Mouse (Mus musculus) activated CD4-positive, CD25-positive, alpha-beta regulatory T cell, adult 4 months (primary cell): ENCODE data around the gene Rasl11a. TPM values are rescaled to one million over a fixed set of nuclear protein-coding genes. Genes with fewer than 3 reads are reported as not detected.
"Not testable (repeated sequence)": the region's sequence is repeated elsewhere in the genome, so short reads cannot be mapped to it uniquely, and the experiment has no call there.

ENCODE experiments used
- ATAC-seq: one replicate; pipeline ENCODE4 v1.8.0; 2017
- polyA plus RNA-seq, 2 experiments: library from polyadenylated mRNA; unstranded; fragments of 100-300 nt; shearing (Covaris generic); gene quantifications; one replicate each; pipeline ENCODE4 v1.2.1; 2017

Gene Rasl11a
- polyA plus RNA-seq, 2 experiments from 2014 or later = 2.1 to 6.0 TPM

DNA sequence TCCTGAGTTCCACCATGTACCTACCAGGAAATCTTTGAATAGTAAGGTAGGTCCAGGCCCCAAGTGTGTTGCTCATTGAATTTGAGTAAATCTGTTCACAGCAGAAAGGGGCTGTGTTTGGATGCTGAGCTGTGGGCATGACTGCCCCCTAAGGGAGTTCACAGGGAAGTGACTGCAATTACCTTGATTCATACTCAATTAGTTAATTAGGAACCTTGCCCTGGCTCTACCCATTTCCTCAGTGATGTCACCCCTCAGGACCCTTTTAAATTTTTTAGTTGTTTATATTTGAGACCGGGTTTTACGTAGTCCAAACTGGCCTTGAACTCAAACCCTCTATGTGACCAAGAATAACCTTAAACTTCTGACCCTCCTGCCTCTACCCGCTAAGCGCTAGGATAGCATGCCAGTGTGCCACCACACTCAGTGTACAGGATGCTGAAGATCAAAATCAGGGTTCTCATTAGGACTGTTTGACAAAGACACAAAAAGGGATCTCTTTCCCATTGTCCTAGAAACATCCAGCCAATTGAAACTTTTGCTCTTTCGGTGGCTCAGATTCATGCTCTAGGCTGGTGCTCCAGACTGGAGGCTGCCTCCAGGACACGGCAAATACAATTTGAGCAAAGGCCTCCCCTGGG is 450 bp upstream of the Rasl11a start:
- no peak for ATAC-seq

DNA sequence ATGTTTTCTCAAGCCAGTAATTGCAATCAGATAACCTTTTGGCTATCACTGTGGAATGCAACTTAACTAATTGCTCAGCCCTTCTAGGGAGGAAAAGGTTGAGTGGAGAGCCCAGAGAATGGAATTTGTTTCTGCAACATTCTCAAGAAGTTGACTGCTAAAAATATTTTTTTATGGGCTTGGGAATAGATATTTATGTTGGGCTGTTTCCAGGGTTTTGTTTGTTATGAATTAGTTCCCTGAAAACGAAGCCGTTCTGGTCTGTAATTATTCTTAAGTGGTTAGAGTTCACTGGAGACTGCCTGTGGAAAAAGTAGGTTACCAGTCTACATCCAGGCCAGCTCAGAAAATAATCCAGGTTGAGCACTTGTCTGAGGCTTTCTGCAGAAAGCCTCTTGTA is 1.6 kb downstream of the Rasl11a start:
- ATAC-seq = no peak

DNA sequence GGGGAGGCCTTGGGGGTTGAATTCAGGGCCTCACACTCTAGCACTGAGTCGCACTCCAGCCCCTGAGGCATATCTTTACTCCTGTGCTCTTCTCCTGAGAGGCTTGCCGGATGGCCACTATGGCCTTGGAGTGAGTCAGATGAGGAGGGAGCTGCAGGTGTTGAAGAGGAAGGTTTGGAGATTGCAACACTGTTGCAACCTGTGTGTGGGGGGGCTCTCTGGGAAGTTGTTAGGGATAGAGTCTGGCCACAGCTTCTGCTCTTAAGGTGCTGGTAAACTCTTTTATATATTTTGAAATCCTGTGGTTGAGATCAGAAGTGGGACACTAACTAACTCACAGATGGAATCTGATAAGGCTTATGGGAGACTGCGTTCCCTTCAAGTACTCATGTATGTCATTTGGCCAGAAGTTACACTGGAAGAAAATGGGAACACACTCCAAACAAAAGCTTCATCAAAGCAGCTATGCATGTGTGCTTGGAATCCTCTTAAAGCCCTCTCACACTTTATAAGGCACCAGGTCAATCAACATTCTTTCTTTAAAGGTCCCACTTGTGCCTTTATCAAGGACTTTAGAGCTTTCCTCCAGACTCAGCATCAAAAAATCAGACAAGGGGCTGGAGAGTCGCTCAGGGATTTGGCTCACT is 4.2 kb downstream of the Rasl11a start:
- no peak for ATAC-seq

DNA sequence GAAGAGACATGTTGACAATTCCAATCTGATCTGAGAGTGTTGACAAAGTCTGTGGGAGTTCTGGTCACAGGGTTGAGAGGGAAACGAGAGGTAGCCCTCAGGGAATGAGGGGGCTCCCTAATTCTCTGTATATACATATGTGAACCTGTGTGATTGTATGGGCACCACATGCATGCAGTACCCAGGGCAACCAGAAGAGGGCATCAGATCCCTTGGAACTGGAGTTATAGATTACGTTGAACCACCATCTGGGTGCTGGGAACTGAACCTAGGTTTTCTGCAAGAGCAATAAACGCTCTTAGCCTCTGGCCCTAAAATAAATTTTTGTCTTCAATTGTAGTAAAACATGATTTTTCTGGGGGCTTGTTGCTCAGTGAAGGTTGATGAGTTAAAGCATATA is 11.2 kb downstream of the Rasl11a start:
- no peak for ATAC-seq

DNA sequence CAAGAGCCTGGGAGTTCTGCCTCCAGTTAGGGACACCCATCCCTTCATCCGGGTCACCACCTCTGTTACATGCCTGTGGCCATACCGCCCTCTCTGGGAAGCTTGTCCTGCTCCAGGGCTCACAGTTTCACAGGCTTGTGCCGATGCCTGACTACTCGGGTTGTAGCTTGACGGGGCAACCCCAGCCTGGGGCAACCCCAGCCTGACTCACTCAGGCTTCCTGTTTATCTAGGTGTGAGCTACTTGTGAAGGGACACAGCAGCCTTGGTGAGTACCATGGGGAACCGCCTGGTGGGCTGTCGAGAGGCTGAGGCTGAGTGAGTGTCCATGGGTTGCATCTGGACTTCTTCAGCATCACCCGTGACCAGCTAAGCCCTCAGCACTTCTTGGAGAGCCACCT is 12.7 kb downstream of the Rasl11a start:
- peak; percentile 98 for ATAC-seq

DNA sequence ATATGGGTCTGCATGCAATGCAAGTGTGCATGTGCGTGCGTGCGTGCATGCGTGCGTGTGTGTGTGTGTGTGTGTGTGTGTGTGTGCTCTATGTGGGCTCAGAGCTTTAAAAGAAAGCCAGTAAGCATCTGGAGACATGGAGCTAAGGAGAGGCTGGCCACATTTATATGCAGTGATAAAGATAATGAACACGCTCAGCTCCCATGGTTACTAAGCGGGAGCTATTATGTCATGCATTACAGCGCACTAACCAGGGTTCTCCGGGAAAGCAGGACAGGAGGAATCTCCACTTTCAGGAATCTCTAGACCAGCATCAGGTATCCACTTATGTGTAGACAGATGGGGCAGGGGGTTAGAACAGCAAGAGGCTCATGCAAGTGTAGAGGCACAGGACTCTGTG is 13.9 kb downstream of the Rasl11a start:
- ATAC-seq = no peak

DNA sequence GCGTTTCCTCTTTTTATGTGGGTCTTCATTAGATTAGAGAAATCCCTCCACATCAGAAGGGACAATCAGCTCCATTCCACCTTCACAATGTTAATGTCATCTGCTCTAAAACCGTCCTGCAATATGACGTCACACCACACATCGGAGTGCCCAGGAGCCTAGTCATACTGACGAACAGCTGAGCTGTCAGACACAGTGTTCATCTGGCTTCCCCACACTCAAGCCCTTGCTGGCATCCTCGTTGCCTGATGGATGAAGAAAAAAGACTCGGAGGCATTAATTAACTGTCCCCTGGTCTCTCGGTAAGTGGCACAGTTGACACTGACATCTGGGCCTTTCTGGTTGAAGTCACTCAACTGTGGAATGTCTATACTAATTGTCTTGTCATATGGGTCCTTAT is 14.4 kb downstream of the Rasl11a start:
- ATAC-seq = no peak

DNA sequence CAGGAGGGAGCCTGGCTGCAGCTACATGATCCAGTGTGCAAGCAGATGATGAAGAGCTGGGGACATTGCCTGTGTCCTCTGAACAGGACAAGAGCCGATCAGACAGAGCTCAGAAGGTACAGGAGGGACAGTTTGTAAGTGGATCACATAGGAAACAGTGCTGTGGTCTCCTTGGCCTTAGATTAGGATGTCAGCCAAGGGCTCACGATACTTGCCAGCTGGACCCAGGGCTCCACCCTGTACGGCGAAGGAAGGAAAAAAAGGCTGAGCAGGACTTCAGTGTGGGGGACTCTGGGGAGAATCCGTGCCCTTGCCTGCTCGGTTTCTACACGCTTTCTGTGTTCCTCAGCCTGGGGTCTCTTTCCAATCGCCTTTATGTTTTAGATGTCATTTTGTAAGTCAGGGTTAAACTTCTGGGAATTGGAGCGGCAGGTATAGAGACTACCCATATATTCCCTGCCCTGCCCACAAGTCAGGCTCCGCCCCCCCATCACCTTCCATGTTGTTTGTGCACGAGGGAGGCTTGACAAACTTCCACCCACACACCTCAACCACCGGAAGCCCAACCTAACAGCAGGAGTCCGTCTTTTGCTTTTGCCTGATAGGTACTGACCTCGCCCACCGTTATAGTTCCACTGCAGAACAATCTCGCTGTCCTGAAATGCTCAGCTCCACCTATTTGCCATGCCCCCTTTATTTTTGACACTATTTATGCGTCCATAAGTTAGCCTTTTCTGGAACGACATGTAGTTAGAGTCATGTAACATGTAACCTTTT is 15.5 kb downstream of the Rasl11a start:
- ATAC-seq = no peak

DNA sequence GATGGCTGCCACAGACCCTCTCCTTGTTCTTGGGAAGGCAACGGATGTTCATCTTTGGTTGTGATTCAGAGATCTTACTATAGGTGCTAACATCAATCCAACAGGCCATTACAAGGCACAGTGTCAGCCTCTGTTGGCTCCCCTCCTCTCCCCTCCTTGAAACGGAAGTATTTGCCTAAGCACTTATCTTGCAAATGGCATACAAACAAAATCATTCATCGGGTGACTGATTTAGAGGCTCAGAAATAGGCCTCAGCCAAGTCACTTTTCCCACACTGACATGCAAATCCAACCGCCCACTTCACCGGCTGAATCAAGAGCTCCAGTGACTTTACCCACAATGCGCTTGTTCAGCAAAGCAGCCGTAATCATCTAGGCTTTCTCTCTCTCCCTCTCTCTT is 16.7 kb downstream of the Rasl11a start:
- ATAC-seq = no peak

DNA sequence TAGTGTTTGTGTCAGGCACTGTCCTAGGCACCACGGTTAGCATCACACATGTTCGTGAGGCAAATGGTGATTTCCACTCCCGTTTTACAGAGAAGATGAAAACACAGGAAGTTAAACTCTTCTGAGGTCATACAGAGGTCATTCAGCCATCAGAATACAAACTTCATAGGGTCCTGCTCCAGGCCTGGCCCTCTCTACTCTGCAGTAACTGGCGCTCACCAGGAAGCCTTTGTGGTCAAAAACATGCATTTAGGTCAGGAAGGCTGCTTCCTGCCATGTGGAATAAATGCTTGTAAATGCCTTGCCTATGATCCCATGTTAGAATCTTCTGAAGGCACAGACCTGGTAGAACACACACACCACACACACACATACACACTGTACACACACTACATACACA is 20.6 kb downstream of the Rasl11a start:
- peak; percentile 37 for ATAC-seq

DNA sequence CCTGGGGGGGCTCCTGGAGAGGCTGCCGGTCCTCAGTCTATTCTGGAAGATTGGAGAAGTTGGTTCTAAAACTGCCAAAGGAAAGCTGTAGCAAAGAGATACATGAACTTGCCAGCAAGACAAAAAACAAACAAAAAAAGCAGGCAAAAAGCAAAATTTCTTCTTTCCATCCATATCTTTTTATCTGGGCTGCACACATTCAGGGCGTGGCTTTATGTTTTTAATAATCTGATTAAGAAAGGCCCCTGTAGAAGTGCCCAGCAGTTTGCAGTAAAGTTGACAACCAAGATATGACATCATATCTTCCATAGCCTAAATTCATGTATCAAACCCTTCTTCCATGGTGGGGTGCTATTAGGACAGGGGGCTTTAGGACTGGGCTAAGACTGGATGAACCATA is 21.4 kb downstream of the Rasl11a start:
- no peak for ATAC-seq

DNA sequence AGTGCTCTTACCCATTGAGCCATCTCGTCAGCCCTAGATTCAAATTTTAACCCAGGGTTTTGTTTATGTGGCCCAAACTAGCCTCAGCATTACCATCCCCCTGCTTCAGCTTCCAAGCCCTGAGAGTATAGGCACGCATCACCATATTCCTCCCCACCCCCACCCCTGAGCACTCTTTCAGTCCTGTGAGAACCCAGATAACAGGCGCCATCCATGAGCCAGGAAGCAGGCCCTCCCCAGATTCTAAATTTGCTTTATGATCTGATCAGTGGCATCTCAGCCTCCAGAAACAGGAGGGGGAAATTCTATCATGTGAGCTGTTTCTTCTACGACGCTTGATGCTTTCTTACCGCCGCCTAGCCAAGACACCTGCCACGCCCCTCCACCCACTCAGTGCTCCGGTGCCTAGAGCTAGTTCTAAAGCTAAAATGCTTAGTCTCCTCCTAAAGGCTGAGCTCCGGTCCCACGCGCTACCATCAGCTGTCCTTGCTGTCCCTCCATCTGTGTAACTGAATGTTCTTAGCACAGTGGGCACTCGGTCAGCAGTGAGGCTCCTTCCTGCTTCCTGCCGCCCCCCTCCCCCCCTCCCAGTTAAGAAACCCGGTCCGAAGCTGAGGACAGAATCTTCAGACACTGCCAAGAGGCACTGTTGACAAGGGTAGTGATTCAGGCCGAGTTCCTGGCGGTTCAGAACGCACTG is 22.5 kb downstream of the Rasl11a start:
- ATAC-seq = peak; percentile 87

DNA sequence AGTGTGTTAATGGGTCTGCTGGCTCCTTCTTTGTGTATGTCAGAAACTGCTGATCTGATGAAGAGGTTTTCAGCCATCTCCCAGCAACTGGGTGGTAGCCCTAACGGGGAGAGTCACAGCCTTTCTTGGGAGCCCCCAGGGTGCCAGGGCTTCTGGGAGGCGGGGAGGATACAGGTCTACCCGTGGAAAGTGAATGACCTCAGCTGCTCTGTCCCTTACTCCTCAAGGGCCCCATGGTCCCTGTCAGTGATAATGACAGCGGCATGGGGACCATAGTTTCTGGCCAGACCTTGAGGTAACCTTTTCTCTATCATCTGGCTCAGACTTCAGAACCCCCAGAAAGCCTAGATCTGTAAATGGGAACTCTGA is 23.1 kb downstream of the Rasl11a start:
- ATAC-seq = no peak

DNA sequence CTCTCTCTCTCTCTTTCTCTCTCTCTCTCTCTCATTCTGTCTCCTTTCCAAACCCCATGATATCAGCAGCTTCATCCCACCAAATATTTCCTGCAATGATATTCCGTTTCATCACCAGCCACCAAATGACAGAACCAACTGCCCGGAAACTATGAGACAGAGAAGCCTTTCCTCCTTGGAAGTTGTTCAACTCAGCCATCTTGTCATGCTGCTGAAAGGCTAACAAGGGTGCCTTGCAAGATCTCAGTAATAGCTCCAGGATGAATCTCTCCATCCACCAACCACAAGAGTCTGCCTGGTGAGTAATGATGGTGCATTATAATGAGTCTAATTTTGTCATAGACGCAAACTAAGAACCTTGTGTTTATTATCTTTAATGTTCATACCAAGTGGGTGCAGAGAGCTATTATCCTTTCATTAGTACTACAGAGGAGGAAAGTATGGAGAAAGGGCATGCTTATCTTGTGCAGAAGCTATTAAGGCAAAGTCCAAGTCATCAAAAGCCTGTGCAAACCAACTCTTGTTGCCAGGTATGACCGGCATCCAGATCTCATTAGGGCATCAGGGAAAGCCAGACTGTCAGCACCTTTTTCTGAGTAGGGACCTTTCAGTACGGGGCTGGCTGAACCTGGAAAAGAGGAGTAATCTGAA is 28.2 kb downstream of the Rasl11a start:
- no peak for ATAC-seq

DNA sequence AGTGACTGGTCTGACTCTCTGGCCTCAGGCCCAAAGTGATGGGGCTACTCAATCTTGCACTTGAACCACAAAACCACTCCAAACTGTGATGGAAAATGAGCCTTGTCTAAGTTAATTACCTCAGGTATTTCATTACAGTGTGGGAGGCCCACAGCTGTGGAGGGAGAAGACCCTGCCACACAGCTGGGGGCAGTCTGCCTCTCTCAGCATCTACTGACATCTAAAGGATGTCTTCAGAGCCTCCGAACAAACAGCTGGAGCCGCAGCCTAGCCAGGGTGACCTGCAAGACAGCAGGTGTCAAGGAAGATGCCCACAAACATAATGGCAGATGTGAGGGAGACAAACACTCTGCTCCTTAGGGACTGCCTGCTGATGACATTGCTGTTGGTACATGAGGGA is 31.2 kb downstream of the Rasl11a start:
- ATAC-seq = no peak

DNA sequence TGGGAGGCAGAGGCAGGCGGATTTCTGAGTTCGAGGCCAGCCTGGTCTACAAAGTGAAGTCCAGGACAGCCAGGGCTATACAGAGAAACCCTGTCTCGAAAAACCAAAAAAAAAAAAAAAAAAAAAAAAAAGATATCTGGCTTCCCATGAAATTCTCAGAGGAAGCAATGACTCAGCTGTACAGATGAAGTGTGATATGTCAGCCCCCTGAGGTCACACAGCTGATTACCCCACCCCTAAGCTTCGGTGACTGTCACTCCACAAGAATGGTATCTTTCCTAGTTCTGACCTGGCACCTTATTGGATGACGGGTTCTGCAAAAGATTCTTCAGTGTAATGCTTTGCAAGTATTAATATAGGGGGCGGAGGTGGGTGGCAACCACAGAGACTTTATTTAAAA is 33.0 kb downstream of the Rasl11a start:
- ATAC-seq = not testable (repeated sequence)

DNA sequence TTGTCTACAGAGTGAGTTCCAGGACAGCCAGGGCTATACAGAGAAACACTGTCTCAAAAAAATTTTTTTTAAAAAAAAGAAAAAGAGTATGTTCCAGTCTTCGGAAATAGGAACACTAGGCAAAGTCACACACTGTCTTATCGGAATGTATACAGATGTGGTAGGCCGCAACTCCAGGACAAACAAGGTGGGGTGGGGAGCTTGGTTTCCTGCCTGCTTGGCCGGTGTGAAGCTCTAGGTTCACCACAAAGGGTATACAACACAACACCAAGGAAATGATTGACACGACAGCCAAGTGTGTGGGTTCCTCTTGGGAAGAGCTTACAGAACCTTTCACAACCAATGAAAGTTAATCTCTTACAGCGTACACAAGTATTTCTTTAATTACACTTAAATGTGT is 37.4 kb downstream of the Rasl11a start:
- ATAC-seq = no peak

DNA sequence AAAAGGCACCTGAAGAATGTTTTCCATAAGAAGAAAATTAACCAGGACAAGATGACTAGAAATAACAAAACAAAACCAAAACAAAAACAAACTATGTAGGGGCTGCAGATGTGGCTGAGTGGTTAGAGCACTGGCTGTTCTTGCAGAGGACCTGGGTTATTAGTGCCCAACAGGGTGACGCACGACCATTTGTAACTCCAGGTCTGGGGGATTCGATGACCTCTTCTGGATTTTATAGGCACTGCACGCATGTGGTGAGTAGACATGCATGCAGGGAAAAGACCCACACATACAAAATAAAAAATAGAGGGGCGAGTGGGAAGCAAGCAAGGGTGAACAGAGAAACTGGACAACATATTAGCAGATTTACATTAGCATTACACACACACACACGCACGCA is 38.2 kb downstream of the Rasl11a start:
- no peak for ATAC-seq

DNA sequence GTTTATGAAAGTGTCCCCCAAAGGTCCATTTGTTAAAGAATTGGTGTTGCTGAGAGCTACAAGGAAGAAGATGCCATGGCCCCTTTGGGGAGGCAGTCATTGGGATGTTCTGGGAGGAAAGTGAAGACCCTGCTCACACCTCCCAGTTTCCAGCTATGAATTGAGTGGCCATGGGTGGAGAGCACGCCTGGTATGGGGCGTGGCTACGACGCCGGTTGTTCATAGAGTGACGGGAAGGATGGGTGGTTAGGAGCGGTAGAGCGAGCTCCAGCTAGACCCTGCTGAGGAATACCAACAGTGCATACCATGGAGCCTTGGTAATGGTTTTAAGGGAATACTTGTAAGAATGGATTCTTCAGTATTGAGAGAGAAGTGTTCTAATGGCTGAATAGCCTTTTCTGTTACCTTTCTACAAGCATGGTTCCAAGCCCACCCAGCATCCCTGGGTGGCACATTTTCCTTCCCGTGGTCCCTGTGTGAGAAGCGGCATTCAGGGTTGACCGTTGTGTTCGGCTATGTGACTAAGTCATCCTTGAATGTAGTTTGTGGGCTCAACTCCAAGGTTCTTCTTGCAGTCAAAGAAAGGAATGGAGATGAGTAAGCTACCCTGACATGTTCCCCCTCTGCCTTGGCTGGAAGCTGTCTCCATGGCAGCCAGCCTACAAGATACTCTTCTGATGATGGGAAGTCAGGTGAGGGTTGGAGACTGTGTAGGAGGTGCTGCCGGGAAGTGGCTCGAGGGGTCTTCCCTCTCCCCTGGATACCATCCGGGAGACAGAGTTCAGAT is 38.8 kb downstream of the Rasl11a start:
- no peak for ATAC-seq

DNA sequence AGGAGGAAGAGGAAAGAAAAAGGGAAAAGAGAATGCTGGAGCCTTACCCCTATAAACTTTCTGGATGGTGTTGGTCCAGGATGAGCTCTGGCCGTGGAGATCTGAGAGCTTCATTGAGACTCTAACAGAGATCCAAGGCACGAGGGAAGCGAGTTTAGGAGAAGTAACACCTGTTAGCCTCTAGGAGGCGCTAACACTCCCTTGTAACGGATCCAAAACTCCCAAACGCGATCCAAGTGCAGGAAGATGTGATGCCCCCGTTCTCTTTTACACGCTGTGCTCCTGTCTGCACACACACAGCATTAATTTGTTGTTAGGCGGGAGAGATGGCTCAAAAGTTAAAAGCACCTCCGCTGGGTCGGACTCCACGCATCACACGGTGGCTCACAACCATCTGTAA is 46.3 kb downstream of the Rasl11a start:
- no peak for ATAC-seq

DNA sequence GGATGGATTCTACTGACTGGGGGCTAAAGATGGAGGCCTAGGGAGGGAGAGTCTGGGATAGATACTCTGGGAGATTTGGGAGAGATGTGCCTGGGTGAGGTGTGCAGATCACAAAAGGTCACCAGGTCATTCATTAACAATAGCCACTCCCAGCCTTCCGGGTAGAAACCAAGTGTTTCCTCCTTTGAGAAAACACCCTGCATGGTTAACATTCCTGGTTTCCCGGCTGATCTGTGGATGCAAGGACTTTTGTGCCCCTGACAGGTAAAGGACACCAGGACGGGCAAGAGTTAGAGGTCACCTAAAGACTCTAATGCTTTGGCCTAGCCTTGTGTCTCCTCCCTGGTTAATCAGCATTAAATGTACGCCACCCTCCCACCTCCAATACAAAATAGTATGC is 48.0 kb downstream of the Rasl11a start:
- ATAC-seq = no peak
